Mouse (Mus musculus): Measurements from ENCODE around the gene Irf2bpl. TPM values are rescaled to one million over a fixed set of nuclear protein-coding genes. Genes with fewer than 3 reads are reported as not detected.

Irf2bpl gene
- polyA plus RNA-seq, 1 experiment from 2014 or later, result 43.9 TPM

DNA sequence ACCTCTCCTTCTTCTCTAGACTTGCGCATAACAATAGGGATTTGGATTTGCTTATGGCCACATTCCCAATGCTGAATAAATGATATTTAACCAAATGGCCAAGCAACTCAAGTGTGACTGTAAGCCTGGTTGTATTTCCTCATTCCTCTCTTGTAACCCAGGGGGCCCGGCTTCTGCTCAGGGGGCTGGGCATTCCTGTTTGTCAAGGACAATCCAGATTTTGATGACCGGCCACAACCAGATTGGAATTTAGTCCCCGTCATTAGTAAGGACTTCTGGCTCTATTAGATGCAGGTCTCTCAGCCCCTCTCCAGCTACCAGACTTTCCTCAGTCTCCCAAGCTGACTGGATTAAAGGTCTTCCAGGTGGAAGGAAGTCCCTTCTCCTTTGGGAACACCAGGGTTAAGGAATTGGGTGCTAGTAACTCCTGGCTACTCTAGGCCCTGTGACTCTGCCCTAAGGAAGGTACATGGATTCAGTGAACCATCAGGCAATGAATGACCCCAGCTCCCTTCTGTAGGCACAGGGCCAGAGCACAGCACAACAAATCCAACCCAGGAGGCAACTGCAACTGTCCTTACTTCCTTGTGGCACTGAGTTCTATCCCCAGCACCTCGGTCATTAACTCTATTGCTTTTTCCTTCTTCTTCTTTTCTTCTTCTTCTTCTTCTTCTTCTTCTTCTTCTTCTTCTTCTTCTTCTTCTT lies 20.1 kb downstream of the Irf2bpl start:
- no peak for ATAC-seq (replicated peaks; ENCODE audit: low FRiP score)

DNA sequence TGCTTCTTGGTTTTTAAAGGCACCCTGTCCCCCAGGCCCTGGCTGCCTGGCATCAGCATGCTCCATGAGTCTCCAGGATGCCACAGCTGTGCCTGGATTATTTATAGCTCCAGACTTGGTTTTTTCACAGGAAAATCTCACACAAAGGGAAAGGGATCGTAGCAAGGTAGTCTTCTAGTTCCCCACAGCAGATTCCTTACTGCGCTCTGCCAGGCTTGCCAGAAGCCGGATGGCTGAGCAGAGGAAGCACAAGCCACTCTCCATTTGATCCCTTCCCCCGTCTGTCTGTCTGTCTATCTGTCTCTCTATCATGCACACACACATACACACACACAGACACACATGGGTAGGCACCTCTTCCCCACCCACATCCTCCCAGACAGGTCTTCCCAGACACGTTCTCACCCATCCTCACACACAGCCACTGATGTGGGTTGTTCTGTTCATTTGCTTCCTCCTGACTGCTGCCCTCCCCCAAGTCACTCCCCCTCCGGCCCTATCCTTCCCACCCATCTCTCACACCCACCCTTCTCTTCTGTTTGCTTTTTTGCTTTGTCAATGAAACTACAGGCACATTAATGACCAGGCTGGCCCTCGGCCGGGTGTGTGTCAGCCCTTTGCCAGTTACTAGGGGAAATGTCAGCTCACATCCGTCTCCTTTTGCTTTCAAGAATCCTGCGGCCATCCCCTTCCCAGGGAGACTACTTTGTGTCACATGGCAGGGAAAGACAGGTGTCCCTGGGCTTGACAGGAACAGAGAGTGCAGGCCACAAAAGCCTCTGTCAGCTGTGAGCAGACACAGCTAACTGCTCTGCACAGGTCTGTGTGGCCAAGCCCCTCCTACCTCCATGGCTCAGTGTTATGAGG lies 24.4 kb downstream of the Irf2bpl start:
- WGBS, result 34% methylated on average over 10 of the region's 10 CpGs
- Histone ChIP-seq H3K9ac (no peak overlapping the region), H3K9me3 (replicated peaks) (no peaks in the 10 kb centered on the region), H3K27me3 (no peaks in the 10 kb centered on the region), H3K27ac (peak overlapping the region; percentile 25), H3K4me3 (replicated peaks) (no peak overlapping the region), H3K4me1 (peaks cover 43% of the 10 kb centered on the region), H3K36me3 (no peaks in the 10 kb centered on the region), H3K4me2 (no peak overlapping the region)
- 0 out of 2 replicates have a peak, but pooled peaks have one; percentile 24 for ATAC-seq (replicated peaks; ENCODE audit: low FRiP score)

More for the DNA sequence above, 20.1 kb downstream of the Irf2bpl start:
- peak overlapping the region; percentile 79 for H3K27ac ChIP-seq
- no peak overlapping the region for H3K9ac ChIP-seq
- H3K9me3 ChIP-seq (replicated peaks), result no peaks in the 10 kb centered on the region
- H3K4me2 ChIP-seq, result no peak overlapping the region
- no peaks in the 10 kb centered on the region for H3K27me3 ChIP-seq
- no peak overlapping the region for H3K4me3 ChIP-seq (replicated peaks)
- WGBS, result 77% methylated on average over 5 of the region's 5 CpGs
- H3K4me1 ChIP-seq, result peaks cover 26% of the 10 kb centered on the region
- no peaks in the 10 kb centered on the region for H3K36me3 ChIP-seq

DNA sequence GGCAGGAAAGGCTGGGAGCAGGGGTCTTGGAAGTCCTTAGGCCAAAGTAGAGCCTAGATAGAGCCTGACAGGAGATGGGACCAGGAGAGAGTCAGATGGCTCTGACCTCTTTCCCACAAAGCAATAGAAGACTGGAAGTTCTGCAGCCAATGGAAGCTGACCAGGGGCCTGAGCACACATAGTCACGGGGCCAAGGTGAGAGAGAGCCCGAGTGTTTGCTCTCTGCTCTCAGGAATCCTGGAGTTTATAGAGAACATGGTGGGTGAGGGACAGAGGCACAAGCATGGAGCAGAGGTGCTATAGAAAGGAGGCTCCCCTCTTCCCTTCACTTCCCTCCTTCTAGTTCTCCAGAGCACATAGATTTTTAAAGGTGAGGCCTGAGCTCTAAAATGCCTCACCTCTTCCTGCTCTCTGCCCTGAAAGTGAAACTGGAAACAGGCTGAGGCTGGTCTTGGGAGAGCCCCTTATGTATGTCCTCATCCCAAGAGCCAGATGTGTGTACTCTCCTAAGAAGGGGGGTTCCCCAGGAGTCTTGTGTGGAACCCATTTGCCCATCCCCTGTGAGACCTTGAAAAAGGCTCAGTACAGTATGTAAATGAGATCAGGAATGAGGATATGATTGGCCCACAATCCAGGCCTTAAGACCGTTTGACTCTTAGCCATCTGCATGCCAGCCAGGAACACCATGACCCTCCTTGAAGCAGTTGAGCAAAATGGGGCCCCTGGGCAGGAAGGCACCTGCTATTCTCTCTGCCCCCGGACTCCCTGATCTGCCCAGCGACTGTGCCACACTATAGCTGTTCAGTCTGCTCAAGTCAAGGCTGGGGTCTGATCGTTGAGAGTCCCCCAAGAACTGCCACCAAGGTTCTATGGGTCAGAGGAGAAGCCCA lies 25.4 kb downstream of the Irf2bpl start:
- H3K9ac ChIP-seq, result no peak overlapping the region
- WGBS, result 71% methylated on average over 6 of the region's 6 CpGs

DNA sequence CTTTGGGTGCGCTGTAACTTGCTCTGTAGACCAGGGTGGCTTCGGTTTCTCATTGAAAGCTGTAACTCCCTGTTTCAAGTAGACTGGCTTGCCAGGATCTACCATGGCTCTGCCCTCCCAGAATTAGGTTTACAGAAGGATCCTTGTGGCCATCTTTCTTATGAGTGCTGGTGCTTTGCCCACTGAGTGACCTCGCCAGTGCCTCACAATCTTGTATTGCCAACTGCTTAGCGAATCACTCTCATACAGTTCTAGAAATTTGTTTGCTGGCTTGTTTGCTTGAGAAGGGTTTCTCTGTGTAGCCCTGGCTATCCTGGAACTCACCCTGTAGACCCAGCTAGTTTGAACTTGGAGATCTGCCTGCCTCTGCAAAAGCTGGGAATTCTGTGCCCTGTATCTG lies 26.1 kb downstream of the Irf2bpl start:
- Histone ChIP-seq H3K4me1 (peaks cover 45% of the 10 kb centered on the region), H3K9ac (no peak overlapping the region), H3K27me3 (no peaks in the 10 kb centered on the region), H3K4me3 (replicated peaks) (no peak overlapping the region), H3K9me3 (replicated peaks) (no peaks in the 10 kb centered on the region), H3K36me3 (no peaks in the 10 kb centered on the region), H3K4me2 (no peak overlapping the region), H3K27ac (no peak overlapping the region)
- no peak for ATAC-seq (replicated peaks; ENCODE audit: low FRiP score)
- WGBS, result 96% methylated on average over 4 of the region's 4 CpGs

More for the DNA sequence above, 25.4 kb downstream of the Irf2bpl start:
- Histone ChIP-seq H3K4me2 (no peak overlapping the region), H3K27ac (peak overlapping the region; percentile 25), H3K4me1 (peaks cover 45% of the 10 kb centered on the region), H3K4me3 (replicated peaks) (no peak overlapping the region), H3K36me3 (no peaks in the 10 kb centered on the region), H3K27me3 (no peaks in the 10 kb centered on the region), H3K9me3 (replicated peaks) (no peaks in the 10 kb centered on the region)
- no peak for ATAC-seq (replicated peaks; ENCODE audit: low FRiP score)

DNA sequence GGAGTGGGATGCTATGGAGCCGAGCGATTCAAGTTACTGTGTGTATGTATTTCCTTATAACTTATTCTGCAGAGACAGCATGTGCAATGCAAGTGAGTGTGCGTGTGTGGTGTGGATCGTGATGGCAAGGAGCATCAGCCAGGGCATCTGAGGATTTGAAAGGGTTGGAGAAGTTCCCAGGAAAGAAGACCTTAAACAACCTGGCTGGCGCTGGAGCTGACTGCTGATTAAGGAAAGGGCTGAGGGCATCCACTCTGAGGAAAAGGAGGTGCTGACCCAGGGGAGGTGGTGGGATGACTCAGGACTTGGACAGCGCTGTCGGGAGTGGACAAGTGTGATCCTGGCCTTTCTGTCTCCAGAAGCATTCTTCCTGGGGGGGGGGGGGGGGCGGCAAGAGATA lies 27.3 kb downstream of the Irf2bpl start:
- H3K9ac ChIP-seq, result no peak overlapping the region
- 76% methylated on average over 8 of the region's 8 CpGs for WGBS
- H3K9me3 ChIP-seq (replicated peaks), result no peaks in the 10 kb centered on the region

DNA sequence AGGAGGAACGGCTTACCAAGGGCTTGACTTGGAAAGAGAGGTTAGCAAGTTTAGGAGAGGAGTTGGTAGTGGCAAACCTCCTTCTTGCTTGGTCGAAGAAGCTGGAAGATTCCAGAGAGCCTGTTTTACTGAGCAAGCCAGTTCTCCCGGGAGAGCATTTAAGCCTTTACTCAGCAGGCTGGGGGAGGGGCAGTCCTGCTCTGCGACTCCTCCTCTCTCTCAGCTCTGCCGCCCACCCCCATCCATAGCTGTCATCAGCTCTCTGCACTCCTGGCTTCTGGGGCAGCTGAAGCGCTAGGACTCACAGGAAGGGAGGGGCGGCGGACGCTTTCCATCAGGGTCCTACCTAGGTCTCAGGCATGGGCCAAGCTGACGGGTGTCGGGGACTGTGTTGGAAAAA lies 28.9 kb downstream of the Irf2bpl start:
- Histone ChIP-seq H3K9me3 (replicated peaks) (no peaks in the 10 kb centered on the region), H3K27ac (peak overlapping the region; percentile 71; the same call in 1 of the 2 replicates), H3K4me2 (peak overlapping the region; percentile 51), H3K4me1 (peaks cover 52% of the 10 kb centered on the region), H3K27me3 (no peaks in the 10 kb centered on the region), H3K9ac (peak overlapping the region; percentile 19; the same call in 1 of the 2 replicates), H3K36me3 (no peaks in the 10 kb centered on the region), H3K4me3 (replicated peaks) (peak overlapping the region; percentile 7; the same call in 1 of the 2 replicates)
- peak; percentile 69 for ATAC-seq (replicated peaks; ENCODE audit: low FRiP score)
- 6% methylated on average over 11 of the region's 11 CpGs for WGBS

More for the DNA sequence above, 27.3 kb downstream of the Irf2bpl start:
- Histone ChIP-seq H3K27ac (peak overlapping the region; percentile 24; the same call in 1 of the 2 replicates), H3K36me3 (no peaks in the 10 kb centered on the region), H3K4me1 (peaks cover 45% of the 10 kb centered on the region), H3K4me3 (replicated peaks) (no peak overlapping the region), H3K4me2 (no peak overlapping the region), H3K27me3 (no peaks in the 10 kb centered on the region)
- ATAC-seq (replicated peaks; ENCODE audit: low FRiP score), result no peak

DNA sequence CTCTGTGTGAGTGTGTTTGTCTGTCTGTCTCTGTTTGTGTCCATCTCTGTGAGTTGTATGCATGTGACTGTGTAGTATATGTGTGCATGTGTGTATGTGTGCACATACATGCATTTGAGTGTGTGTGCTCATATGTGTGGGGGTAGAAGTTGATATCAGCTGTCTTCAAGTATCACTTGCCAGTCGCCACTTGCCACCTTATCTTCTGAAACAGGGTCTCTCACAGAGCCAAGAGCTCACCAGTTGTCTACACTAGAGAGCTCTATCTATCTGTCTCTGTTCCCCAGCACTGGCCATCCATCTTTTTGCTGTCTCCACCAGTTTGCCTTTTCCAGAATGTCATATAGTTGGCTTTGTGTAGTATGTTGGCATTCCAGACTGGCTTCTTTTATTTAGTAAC lies 31.1 kb downstream of the Irf2bpl start:
- Histone ChIP-seq H3K36me3 (no peaks in the 10 kb centered on the region), H3K4me1 (peaks cover 35% of the 10 kb centered on the region), H3K9me3 (replicated peaks) (no peaks in the 10 kb centered on the region), H3K9ac (no peak overlapping the region), H3K4me2 (no peak overlapping the region), H3K27ac (no peak overlapping the region), H3K27me3 (no peaks in the 10 kb centered on the region), H3K4me3 (replicated peaks) (no peak overlapping the region)
- WGBS, result 72% methylated on average over 1 of the region's 1 CpGs
- ATAC-seq (replicated peaks; ENCODE audit: low FRiP score), result no peak

DNA sequence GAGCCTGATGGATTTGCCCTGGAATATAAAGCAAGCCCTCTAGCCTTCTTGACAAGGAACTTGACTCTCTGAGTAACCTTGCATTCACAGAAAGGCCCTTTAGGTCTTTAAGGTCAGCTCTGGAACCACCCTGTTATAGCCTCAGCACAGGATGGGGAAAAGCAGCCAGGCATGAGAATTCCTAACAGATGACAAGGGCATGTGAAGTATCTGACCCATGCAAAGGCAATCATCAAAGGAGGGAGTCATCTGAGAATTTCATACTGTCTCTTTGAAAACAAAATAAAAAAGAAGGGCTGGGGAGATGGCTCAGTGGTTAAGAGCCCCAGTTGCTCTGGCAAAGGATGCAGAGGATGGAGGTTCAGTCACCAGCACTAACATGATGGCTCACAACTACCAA lies 33.3 kb downstream of the Irf2bpl start:
- Histone ChIP-seq H3K27me3 (no peaks in the 10 kb centered on the region), H3K4me1 (peaks cover 25% of the 10 kb centered on the region), H3K36me3 (no peaks in the 10 kb centered on the region), H3K27ac (0 out of 2 replicates have a peak overlapping the region, but pooled peaks have one; percentile 19), H3K4me3 (replicated peaks) (no peak overlapping the region), H3K4me2 (no peak overlapping the region), H3K9ac (no peak overlapping the region), H3K9me3 (replicated peaks) (no peaks in the 10 kb centered on the region)
- ATAC-seq (replicated peaks; ENCODE audit: low FRiP score), result no peak

DNA sequence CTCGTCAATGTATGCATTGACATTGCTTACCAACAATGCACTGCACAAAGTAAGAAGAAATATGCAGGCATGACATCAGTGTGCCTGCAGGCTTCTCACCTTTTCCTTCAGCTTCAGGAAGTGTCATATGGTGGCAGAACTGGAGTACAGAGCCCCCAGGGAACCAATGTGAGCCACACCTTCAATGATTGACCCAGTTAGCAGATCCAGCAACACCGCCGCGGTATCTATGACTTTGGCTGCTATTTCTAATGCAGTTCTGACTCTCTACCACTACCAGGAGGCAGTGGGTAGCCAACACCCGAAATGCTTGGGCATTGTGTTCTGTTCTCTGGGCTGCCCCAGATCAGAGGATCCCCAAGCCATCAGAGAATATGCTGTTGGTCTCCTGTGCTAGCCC lies 33.9 kb downstream of the Irf2bpl start:
- no peaks in the 10 kb centered on the region for H3K36me3 ChIP-seq
- H3K4me2 ChIP-seq, result no peak overlapping the region
- H3K4me1 ChIP-seq, result peaks cover 19% of the 10 kb centered on the region
- H3K9ac ChIP-seq, result no peak overlapping the region
- no peak for ATAC-seq (replicated peaks; ENCODE audit: low FRiP score)
- H3K9me3 ChIP-seq (replicated peaks), result no peaks in the 10 kb centered on the region
- no peak overlapping the region for H3K4me3 ChIP-seq (replicated peaks)
- 0 out of 2 replicates have a peak overlapping the region, but pooled peaks have one; percentile 19 for H3K27ac ChIP-seq
- WGBS, result 79% methylated on average over 5 of the region's 5 CpGs
- H3K27me3 ChIP-seq, result no peaks in the 10 kb centered on the region

DNA sequence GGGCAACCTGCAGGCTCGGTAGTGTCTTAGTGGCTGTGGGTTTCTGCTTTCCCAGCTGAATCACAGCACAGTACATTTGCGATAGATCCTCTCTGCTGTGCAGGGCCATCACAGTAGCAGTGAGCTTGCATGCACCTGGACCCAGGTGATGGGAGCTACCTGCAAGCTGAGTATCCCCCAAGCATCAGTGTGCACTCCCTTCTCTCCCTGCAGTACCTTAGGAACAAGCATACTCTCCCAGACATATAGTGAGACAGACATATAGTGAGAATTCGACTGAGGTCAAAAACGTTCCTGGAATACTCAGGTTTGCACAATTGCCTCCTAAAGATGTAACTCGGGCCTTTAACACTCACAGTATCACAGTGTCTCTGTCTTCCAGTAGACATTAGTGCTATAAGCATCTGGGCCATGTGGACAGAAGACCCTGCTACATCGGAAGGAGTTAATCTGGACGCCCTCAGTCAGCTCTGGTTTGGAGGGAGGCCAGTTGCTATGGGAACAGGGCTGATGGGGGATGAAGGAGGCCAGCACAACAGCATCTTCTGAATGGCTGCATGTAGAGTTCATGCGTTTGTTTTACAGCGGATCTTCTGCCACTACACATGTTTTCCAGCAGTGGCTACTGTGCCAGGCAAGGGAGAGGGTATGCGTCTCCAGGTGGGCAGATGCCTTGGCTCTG lies 34.5 kb downstream of the Irf2bpl start:
- no peak for ATAC-seq (replicated peaks; ENCODE audit: low FRiP score)
- H3K27ac ChIP-seq, result no peak overlapping the region
- H3K4me1 ChIP-seq, result peaks cover 12% of the 10 kb centered on the region
- no peaks in the 10 kb centered on the region for H3K36me3 ChIP-seq
- 61% methylated on average over 10 of the region's 10 CpGs for WGBS
- no peak overlapping the region for H3K4me2 ChIP-seq
- no peaks in the 10 kb centered on the region for H3K9me3 ChIP-seq (replicated peaks)
- no peak overlapping the region for H3K9ac ChIP-seq
- no peaks in the 10 kb centered on the region for H3K27me3 ChIP-seq
- H3K4me3 ChIP-seq (replicated peaks), result no peak overlapping the region

DNA sequence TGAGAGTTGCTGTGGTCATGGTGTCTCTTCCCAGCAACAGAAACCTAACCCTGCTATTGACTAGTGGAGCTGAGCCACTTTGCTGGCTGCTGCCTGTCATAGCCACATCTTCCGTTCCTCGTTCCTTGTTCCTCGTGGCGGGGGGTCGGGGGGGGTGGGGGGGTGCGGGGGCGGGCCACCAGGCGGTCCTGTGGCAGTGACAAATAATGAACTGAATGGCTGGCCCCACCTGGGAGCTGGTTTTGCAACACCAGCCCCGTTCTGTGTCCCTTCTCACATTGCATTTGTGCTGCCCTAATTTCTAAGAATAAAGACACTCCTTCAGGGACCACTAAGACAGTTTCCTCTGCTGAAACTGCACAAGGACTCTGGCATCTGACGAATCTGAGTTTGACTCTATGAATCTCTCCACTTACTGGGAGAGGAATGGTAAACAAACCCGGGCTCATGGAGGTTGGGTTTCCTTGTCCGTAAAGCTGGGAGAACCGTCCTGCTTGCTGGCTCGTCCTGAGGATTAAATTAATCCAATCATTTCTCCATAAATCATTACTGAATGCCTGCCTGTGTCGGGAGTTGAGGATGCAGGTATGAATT lies 41.6 kb downstream of the Irf2bpl start:
- Histone ChIP-seq H3K27ac (0 out of 2 replicates have a peak overlapping the region, but pooled peaks have one; percentile 37), H3K9me3 (replicated peaks) (no peaks in the 10 kb centered on the region), H3K36me3 (no peaks in the 10 kb centered on the region), H3K4me3 (replicated peaks) (no peak overlapping the region), H3K4me2 (0 out of 2 replicates have a peak overlapping the region, but pooled peaks have one; percentile 13), H3K9ac (no peak overlapping the region), H3K27me3 (no peaks in the 10 kb centered on the region), H3K4me1 (peaks cover 27% of the 10 kb centered on the region)
- WGBS, result 28% methylated on average over 15 of the region's 15 CpGs
- no peak for ATAC-seq (replicated peaks; ENCODE audit: low FRiP score)
